Mouse (Mus musculus) lung, postnatal 14 days (tissue): Measurements from ENCODE around the gene Apbb2.

Source experiments
- DNase-seq: peaks from one replicate; pipeline ENCODE4 v3.0.0; 2021

The Apbb2 gene

GRCm38 (mm10) chr5:66514659-66515058, 103.9 kb downstream of the Apbb2 start:
- no peak for DNase-seq

DNA sequence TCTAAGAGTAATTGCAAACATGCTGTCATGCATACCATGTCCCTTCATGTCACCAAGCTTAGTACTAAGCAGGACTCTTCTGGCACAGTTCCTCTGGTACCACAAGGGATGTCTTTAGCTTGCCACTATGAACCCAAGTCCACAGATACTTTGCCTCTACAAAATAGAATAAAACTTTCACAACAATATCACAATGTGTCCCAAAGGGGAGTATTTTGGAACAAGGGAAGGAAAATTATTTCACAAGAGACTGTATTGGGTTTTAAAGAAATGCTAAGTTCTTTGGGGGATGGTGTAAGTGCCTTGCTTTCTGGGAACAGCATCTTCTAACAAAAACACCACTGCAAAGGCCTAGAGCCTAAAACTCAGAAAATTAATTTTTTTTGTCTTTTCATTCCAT, 105.2 kb downstream of the Apbb2 start:
- no peak for DNase-seq

DNA sequence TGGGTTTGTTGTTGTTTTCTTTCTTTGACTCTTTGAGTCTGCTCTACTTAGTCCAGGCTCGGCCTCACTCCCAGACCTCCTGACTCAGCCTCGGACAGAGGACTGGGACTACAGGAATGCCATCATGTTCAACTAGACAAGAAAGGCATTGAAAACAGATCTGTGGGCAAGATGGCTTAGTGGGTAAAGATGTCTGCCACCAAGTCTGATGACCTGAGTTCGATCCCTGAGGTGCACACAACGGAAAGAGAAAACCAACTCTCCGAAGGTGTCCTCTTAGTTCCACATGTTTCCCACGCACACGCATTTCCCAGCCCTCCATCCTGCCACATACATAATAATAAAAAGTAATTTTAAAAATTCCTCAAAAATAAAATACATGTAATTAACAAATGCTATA, 106.1 kb downstream of the Apbb2 start:
- no peak for DNase-seq

DNA sequence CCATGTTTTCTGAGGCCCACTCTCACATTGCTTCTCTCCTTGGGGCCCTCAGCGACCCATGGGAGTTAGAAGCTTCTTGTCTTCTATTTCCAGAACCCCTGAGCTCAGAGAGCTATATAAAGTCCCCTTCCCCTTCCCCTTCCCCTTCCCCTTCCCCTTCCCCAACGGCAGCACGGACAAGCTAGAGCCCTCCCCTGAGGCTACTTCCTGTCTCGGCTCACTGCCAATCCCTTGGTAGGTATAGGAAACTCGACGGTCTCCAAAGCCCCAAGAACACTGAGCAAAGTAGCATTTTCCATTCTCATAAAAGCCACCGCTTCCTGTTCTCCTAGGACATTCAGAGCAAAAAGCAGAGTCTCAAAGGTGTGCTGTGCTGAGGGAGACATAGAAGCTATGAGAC, 107.9 kb downstream of the Apbb2 start:
- no peak for DNase-seq

DNA sequence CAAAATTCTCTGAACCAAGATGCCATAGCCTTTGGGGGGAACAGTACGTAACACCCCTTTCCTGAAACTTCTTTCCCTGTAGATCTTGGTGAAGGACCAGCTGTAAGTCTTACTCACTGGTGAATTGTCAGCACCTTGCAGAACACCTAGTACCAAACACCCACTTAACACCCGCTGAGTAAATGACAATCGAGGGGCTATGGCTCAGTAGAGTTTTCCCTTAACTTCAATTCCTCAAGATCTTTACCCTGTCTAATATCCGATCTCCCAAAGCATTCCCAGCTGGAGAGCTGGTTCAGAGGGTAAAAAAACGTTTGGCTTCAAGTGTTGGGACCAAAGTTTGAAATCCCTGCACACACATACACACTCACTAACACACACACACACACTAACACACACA, 109.4 kb downstream of the Apbb2 start:
- no peak for DNase-seq

DNA sequence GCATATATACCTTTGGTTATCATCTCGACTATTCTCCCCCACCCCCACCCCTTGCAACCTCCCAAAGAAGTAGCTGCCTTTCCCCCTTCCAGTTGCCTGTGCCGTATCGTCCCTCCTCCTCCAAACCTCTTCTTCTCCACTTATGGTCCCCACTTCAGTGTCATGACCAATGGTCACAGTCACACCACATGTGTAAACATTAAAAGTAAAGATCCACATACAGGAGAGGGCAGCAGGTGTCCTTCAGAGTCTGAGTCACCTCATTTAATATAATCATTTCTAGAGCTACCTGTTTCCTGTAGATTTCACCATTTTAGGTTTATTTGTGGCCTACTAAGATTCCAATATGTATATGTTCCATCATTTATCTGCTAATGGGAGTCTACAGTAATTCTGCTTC, 113.0 kb downstream of the Apbb2 start:
- DNase-seq = no peak

GRCm38 (mm10) chr5:66505071-66505470, 113.5 kb downstream of the Apbb2 start:
- DNase-seq = no peak

DNA sequence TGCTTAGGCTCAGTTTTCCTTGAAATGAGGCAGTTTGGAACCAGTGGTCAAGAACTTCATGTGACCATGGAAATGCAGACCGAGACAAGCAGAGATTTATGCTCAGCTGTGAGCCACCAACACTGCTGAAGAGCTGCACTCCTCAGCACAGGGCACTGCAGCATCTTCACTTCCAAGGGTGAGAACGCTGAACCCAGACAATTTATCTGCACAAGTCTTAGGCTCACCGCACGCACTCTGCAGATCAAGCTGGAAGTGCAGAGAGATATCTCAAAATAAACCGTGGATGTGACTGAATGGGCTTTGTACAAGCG, 114.2 kb downstream of the Apbb2 start:
- no peak for DNase-seq

DNA sequence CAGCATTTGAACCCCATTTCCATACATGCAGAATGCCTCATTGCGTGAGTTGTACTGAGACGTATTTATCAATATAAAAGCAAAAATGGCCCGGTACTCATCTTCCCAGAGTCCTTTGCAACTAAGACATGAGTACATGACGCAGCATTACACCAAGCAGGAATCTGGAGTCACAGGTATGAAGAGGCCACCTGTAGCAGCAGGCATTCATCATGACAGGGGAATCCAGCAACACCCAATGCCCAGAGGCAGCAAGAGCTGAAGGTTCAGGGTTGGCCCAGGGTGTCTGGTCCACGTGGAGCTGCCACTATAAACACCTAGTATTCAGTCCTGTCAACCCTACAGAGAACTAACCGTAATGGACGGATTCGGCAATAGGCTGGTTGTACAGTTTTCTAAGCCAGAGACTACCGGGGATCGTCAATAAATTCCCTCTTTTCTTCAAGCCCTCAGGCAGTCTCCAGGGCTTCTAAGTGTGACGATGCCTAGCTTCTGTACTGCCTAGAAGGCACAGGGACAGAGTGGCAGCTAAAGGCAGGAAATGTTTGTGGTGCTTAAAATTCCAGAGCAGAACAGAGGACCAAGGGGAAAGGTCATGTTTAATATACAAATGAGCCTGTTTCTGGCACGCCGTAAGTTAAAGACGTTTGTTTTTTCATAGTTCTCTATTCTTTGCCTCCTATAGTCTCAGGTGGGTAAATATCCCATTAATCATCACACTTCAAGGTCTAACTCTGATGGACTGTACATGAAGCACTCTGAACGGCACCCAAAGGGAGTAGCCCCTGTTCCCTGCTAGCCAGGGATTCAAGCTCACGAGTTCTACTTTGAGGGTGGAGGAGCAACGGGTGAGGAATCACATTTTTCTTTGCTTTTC, 114.8 kb downstream of the Apbb2 start:
- peak; percentile 36 for DNase-seq

GRCm38 (mm10) chr5:66503033-66503432, 115.6 kb downstream of the Apbb2 start:
- no peak for DNase-seq

DNA sequence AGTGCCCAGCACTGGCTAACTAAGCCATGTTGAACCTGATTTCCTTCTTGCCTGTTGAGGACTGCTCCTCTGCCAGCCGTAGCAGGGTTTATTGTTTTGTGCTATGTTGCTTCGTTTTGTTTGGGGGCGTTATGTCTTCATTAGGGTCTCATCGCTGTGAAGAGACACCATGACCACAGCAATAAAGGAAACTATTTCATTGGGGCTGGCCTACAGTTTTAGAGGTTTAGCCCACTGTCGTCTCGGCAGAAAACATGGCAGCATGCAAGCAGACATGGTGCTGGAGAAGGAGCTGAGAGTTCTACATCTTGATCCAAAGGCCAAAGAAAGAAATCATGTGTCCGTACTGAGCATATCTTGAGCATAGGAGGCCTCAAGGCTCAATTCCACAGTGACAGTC, 119.0 kb downstream of the Apbb2 start:
- DNase-seq = no peak

DNA sequence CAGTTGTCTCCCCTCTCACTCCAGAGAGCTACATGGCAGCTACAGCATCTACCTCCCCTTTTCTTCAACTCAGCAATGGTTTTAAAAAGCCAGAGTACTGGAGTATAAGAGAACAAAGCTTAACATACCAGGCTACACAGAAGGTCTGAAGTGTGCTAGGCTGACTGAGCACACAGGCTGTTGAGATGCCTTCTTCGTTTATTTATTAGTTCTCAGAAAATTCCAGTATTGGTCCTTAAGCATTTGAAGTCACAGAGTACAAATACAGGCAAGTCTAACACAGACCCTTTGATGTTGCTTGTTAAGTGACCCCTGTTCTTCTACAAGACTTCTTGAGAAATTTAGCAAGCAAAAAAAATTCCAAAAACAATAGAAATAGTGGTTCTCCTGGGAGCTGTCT, 120.4 kb downstream of the Apbb2 start:
- DNase-seq = no peak

- no peak for DNase-seq
These were observed 121.0 kb downstream of the Apbb2 start for GRCm38 (mm10) chr5:66497479-66498087.

DNA sequence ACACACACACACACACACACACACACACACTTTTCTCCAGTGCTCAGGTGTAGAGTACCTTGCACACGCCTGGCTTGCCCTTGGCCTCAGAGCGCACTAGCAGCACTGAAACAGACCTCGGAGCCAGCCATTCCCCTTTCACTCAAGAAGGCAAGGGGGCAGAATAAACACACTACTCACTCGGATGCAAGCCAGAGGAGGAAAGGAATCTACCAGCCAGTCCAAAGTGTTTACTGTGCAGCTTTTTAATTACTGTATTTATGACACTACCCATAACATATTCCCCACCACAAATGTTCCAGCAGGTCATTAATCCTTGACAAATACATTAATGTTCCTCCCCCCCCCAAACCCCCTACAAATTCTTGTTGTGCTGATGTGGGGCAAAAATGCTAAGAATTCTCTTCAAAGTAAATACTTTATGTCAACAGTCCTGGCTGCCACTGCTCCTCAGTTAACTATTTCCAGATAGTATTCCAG, 121.7 kb downstream of the Apbb2 start:
- DNase-seq = peak; percentile 45

DNA sequence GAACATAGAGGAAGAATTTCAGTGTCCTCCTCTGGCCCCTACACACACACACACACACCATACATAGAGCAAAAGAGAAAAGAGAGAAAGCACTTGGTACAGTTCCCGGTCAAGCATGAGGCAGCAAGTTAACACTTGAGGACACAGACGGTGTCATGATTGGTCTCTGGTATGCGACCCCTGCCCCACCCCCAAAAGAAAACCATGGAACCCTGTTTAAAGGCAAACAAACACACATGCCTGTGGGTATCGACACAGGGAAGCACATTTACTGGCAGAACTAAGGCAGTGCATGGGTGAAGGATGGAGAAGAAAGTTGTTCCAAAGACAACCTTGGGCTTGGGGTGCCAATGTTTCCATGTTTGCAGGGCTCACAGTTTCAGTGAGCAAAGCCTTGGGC, 123.9 kb downstream of the Apbb2 start:
- no peak for DNase-seq

- DNase-seq = no peak
These were observed 126.0 kb downstream of the Apbb2 start for GRCm38 (mm10) chr5:66492563-66492960.

GRCm38 (mm10) chr5:66491907-66492562, 126.5 kb downstream of the Apbb2 start:
- DNase-seq = no peak

DNA sequence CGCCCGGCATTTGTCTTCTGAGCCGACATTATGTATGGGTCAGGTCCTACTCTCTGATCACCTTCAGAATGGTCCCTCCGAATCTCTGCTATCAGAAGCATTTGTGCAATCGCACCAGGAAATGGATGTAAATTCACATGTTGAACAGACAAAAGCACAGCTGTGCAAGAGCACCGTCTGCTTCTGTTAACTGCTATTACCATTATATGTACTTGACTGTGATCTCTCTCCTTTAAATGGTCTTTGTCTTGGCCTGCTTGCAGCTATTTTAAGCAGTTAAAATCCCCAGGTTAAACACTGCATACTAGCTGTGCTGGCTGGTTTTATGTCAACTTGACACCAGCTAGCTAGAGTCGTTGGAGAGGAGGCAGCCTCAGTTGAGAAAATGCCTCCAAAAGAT, 132.6 kb downstream of the Apbb2 start:
- no peak for DNase-seq

GRCm38 (mm10) chr5:66476266-66476665, 142.3 kb downstream of the Apbb2 start:
- no peak for DNase-seq

- DNase-seq = no peak
These were observed 142.8 kb downstream of the Apbb2 start for GRCm38 (mm10) chr5:66475824-66476223.

- DNase-seq = no peak
These were observed 144.4 kb downstream of the Apbb2 start for GRCm38 (mm10) chr5:66474153-66474552.

GRCm38 (mm10) chr5:66473599-66473998, 145.0 kb downstream of the Apbb2 start:
- DNase-seq = no peak

DNA sequence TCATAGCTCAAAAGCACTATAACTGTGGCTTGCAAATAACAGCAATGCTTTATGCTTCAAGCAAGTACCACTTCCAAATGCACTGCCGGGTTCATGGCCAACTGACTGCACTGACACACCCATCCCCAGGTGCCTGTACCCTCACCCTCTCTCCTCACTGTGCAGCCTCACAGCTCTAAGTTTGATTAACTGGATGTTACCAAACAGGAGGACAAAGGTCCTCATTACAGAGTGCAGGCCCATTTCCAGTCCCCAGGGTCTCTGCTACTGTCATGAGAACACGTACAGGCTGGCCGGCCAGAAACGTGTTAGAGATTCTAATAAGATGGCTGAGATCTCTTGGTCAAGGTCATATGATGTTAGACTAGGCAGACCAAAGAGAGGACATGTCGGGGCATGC, 147.7 kb downstream of the Apbb2 start:
- no peak for DNase-seq

DNA sequence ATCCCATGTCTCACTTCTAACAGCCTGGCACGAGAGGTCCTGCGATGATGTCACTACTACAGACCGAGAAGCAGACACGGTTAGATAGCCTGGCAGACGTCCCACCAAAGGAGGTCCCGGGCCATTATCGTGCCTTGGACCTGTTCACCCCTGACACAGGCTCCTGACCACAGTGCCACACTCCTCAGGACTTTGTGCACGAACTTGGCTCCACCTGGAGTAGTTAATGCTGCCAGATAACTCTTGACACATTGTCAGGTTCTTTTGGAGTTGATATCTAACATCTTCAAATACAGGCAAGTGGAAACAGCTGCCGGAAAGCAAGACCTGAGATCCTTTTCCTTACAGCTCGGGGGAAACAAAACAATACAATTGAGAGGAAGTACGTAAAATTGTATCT, 148.9 kb downstream of the Apbb2 start:
- DNase-seq = peak; percentile 30
